Mouse (Mus musculus) erythroblast, embryonic 14.5 days (primary cell): ENCODE results near the gene Gm17349. TPM values are rescaled to one million over a fixed set of nuclear protein-coding genes. Genes with fewer than 3 reads are reported as not detected.

Experiments used
- H3K27me3 ChIP-seq: 2 replicates; pipeline ENCODE4 v1.6.1; 2012; ENCODE audit warnings: inconsistent platforms; ENCODE audit not compliant: control insufficient read depth
- H3K36me3 ChIP-seq: 2 replicates; pipeline ENCODE4 v1.6.1; 2012; ENCODE audit warnings: mild to moderate bottlenecking, inconsistent platforms; ENCODE audit not compliant: control insufficient read depth
- H3K4me1 ChIP-seq: 2 replicates; pipeline ENCODE4 v1.6.1; 2012; ENCODE audit warnings: inconsistent platforms; ENCODE audit not compliant: control insufficient read depth
- H3K4me3 ChIP-seq: replicated peaks from 2 replicates; pipeline ENCODE3; 2012; ENCODE audit warnings: moderate library complexity, mild to moderate bottlenecking, inconsistent platforms
- H3K9me3 ChIP-seq: 2 replicates; pipeline ENCODE4 v1.6.1; 2012; ENCODE audit warnings: low read length, inconsistent platforms, mixed read lengths; ENCODE audit not compliant: control insufficient read depth
- GATA1 ChIP-seq: IDR thresholded peaks from 2 replicates; pipeline ENCODE4 v1.6.1; 2012; ENCODE audit warnings: low read length, inconsistent platforms, mixed read lengths
- TAL1 ChIP-seq: IDR thresholded peaks from 3 replicates; pipeline ENCODE4 v1.6.1; 2012; ENCODE audit warnings: low read length, inconsistent platforms, mixed read lengths
- polyA plus RNA-seq: library from polyadenylated mRNA; stranded (reverse); fragments of >175 nt; gene quantifications from 2 replicates; pipeline ENCODE4 v1.2.3, GENCODE M21; 2012

The Gm17349 gene
- polyA plus RNA-seq, 1 experiment: 0.25 TPM

- Histone ChIP-seq H3K27me3 (peaks cover 11% of the 10 kb centered on the region), H3K4me1 (peaks cover 30% of the 10 kb centered on the region)
- TF ChIP-seq GATA1 (no peak), TAL1 (no peak)
Observed at GRCm38 (mm10) chr15:99721921-99722743, 16.8 kb upstream of the Gm17349 start.

DNA sequence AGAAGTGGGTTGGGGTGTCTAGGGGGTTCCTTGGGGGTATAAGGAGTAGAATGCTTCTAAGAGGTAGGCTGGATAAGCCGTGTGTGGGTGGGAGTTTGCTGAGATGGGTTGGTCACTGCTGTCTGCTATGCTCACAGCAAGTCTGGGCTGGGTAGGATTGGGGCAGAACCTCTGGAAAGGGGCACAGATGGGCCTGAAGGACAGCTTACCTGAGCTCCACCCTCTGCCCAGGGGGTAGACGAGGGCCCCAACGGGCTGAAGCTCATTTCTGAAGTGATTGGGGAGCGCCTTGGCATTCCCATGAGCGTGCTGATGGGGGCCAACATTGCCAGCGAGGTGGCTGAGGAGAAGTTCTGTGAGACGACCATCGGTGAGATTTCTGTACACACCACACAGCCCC lies 14.6 kb upstream of the Gm17349 start:
- Histone ChIP-seq H3K27me3 (peaks cover 11% of the 10 kb centered on the region), H3K4me3 (no peak overlapping the region), H3K36me3 (no peaks in the 10 kb centered on the region; the same call in 1 of the 2 replicates), H3K9me3 (no peaks in the 10 kb centered on the region), H3K4me1 (peaks cover 24% of the 10 kb centered on the region)
- no peak for TF ChIP-seq TAL1
- TF ChIP-seq GATA1: no peak

More at GRCm38 (mm10) chr15:99721921-99722743, 16.8 kb upstream of the Gm17349 start:
- H3K4me3 ChIP-seq: no peak overlapping the region
- H3K9me3 ChIP-seq: no peaks in the 10 kb centered on the region
- no peaks in the 10 kb centered on the region; the same call in 1 of the 2 replicates for H3K36me3 ChIP-seq

DNA sequence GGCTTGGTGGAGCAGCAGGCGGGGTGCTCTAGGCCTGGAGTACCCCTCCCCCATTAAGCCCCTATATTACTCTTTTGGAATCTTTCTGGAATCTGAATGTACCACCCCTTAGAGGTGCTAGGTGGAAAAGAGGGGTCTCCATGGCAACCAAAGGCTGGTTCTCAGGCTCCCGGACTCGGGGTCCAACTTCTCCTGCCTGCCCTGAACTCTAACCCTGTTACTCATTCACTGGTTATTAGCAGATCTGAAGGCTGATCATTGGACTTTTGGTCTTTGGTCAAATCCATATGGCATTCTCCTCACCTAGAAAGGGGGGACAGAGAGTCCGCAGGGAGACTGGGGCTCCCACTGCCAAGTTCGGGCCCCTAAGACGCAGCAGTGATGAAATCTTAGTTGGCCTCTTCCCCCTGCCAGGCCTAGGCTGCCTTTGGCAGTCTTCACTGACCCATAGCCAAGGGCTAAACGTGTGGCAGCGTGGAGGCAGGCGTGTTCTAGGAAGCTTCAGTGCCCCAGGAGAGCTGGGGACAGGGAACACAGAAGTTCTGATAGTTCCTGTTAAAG lies 13.3 kb upstream of the Gm17349 start:
- H3K9me3 ChIP-seq: no peaks in the 10 kb centered on the region
- TF ChIP-seq TAL1 (no peak), GATA1 (no peak)
- peaks cover 5% of the 10 kb centered on the region for H3K36me3 ChIP-seq
- peaks cover 4% of the 10 kb centered on the region; the same call in 1 of the 2 replicates for H3K27me3 ChIP-seq
- H3K4me3 ChIP-seq: no peak overlapping the region
- H3K4me1 ChIP-seq: peaks cover 13% of the 10 kb centered on the region

DNA sequence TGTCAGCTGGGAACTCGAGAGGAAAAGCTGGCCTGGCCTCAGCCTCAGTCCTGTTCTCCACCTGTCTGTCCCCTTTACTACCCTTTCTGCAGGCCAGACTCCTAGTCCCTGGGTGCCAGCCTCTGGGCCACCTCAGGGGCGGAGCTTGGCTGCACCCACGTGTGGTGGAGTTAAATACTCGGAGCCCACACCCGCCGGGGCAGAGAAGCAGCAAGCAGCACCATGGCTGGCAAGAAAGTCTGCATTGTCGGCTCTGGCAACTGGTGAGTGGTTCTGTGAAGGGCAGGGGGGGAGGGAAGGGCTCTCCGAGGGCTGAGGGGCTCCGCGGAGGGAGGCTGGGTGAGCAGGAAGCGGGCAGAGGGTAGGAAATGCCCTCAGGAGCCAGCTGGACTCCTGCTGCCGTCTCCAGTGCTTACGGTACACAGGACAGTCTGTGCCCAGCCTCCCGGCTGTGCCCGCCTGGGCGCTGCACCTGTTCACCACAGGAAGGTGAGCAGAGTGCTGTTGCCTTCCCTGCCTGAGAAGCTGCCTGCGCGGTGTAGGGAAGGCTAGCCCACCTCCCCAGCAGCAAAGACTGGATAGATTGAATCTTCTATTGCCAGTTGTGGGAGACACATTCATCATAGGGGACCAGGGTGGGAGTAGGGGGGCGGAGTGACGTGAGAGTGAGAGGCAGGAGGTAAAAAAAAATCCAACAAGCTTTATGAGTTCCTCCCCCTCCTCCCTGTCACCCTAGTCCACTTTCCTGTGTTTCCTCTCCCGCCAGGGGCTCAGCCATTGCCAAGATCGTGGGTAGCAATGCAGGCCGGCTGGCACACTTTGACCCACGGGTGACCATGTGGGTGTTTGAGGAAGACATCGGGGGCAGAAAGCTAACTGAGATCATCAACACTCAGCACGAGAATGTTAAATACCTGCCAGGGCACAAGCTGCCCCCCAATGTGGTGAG lies 12.4 kb upstream of the Gm17349 start, which contains the start of gene Gpd1:
TSS of gene Gpd1 (plus strand) at position 130 of the 949 bp plus-strand sequence.
- no peaks in the 10 kb centered on the region; the same call in 1 of the 2 replicates for H3K27me3 ChIP-seq
- TF ChIP-seq TAL1: no peak
- TF ChIP-seq GATA1: no peak
- no peaks in the 10 kb centered on the region for H3K9me3 ChIP-seq
- H3K36me3 ChIP-seq: peaks cover 14% of the 10 kb centered on the region
- H3K4me1 ChIP-seq: peaks cover 12% of the 10 kb centered on the region
- peak within 1 kb of the TSS; percentile 46 for H3K4me3 ChIP-seq

- TF ChIP-seq GATA1 (no peak), TAL1 (no peak)
- Histone ChIP-seq H3K9me3 (no peaks in the 10 kb centered on the region), H3K27me3 (no peaks in the 10 kb centered on the region; the same call in 1 of the 2 replicates), H3K4me1 (peaks cover 12% of the 10 kb centered on the region), H3K4me3 (no peak overlapping the region), H3K36me3 (peaks cover 23% of the 10 kb centered on the region)
Observed at GRCm38 (mm10) chr15:99716814-99717213, 11.5 kb upstream of the Gm17349 start.

DNA sequence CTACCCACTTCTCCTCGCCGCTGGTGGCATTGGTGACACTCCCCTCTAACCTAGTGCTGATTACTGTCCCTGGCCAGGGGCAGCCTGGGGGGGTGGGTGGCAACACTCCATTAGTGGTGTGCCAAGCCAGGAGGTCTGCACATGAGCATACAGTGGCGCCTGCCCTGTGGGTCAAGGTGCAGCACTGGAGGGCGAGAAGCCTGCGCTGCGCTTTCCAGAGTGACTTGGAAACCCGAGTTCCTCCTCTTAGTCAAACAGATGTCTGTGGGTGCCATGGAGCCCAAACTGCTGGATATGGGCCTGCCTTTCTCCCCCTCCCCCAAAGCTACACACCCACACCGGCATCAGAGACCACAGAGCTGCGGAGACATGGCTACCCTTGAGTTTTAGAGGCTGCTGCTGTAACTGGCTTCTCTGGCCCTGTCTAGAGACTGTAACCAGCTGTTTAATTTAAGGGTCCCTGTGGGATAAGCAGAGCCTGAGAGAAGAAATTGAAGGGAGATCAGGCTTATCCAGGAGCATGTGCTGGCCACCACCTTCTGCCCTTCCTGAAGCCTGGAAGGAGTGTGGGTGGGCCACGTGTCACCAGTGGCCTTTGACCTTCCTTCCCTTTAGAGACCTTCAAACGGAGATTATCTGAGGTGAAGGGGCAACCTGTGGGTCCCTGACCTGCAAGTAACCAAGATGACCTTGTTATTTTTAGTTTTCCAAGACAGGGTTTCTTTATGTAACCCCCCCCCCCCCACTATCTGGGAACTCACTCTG lies 10.9 kb upstream of the Gm17349 start:
- TF ChIP-seq GATA1 (no peak), TAL1 (no peak)
- H3K36me3 ChIP-seq: peaks cover 29% of the 10 kb centered on the region
- H3K27me3 ChIP-seq: no peaks in the 10 kb centered on the region; the same call in 1 of the 2 replicates
- H3K4me3 ChIP-seq: no peak overlapping the region
- H3K9me3 ChIP-seq: no peaks in the 10 kb centered on the region
- peaks cover 12% of the 10 kb centered on the region for H3K4me1 ChIP-seq

DNA sequence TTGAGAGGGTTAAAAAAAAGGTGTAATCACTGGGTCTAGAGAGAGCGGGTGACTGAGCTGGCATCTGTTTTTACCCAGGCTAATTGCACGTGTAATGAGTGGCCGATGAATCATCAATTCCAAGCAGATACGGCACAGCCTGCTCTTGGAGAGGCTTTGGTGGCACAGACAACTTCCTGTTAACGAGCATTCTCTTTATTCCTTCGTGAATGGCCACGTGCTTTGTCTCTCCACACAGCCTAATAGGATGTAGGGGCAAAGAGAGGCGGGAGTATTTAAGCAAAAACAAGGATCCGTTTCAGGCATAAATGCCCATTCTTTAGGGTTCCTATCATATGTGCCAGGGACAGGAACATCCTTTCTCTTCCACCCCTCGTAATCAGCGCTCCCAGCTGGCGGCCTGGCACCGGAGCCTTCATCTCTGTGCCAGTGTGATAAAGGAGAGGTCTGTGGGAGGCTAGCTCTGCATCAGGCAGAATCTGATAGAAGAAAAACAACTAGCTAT lies 10.1 kb upstream of the Gm17349 start:
- Histone ChIP-seq H3K4me3 (no peak overlapping the region), H3K4me1 (peaks cover 12% of the 10 kb centered on the region), H3K9me3 (no peaks in the 10 kb centered on the region), H3K27me3 (no peaks in the 10 kb centered on the region; the same call in 1 of the 2 replicates), H3K36me3 (peaks cover 37% of the 10 kb centered on the region)
- no peak for TF ChIP-seq TAL1
- TF ChIP-seq GATA1: no peak

DNA sequence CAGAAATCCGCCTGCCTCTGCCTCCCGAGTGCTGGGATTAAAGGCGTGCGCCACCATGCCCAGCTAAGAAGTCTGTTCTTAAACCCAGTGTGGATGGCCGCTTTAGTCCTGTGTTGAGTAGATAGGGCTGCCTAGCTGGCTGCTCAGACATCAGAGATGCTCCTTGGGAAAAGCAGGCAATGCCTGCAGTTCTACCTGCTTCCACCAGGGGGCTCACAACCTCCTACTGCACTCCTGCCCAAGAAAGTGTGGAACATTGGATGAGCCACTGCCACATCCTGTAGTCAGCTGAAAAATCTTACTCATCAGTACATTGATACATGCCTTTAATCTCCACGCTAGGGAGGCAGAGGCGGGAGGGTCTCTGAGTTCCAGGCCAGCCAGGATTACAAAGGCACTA lies 9.6 kb upstream of the Gm17349 start:
- H3K4me3 ChIP-seq: no peak overlapping the region
- H3K36me3 ChIP-seq: peaks cover 42% of the 10 kb centered on the region
- peaks cover 12% of the 10 kb centered on the region for H3K4me1 ChIP-seq
- no peaks in the 10 kb centered on the region for H3K27me3 ChIP-seq
- no peak for TF ChIP-seq GATA1
- H3K9me3 ChIP-seq: no peaks in the 10 kb centered on the region
